Mouse (Mus musculus) mesoderm, embryonic 11.5 days (tissue): Measurements from ENCODE around the gene Bdh1.
A peak's percentile ranks its signal among the peaks of the same experiment; 100 is the strongest.
"Not testable (repeated sequence)": the region's sequence is repeated elsewhere in the genome, so short reads cannot be mapped to it uniquely, and the experiment has no call there.

Source experiments
- DNase-seq: peaks from one replicate; pipeline ENCODE4 v3.0.0-alpha.2; 2012; ENCODE audit warnings: low read depth, low spot score

The Bdh1 gene

DNA sequence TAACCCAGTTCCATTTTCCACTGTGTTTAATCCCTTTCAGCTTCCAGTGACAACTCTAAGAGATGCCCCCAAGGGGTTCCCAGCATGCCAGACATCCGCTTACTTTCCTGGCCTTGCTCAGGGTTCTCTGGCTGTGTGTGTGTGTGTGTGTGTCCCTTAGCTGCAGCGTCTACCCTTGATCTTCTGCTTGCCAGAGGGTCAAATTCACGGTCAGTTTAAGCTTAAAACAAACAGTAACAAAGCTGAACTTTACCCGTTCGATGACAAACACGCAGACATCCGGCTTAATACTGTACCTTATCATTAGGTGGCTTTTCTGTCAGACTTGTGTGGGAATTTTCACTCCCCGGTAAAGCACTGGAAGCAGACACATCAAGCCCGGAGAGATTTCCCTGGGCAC is at the start of gene Bdh1:
Gene Bdh1, plus strand, starts transcription at position 281 of the 400 bp plus-strand sequence.
- DNase-seq, result no peak

DNA sequence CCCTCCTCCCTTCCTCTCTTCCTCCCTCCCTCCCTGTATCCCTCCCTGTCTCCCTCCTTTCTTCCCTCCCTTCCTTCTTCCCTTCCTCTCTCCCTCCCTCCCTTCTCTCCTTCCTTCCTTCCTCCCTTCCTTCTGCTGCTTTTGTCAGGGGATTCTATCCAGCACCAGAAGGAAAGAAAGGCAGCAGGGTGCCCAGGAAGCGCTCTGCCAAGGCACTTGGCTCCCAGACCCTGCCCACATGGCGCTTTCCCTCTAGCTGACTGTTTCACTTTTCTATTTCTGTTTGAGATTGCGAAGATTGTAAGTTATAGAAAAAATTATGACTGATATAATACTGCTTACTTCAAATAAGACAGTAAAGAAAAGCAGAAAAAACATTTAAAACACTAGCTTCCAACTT is 49.8 kb upstream of the Bdh1 start:
- not testable (repeated sequence) for DNase-seq

DNA sequence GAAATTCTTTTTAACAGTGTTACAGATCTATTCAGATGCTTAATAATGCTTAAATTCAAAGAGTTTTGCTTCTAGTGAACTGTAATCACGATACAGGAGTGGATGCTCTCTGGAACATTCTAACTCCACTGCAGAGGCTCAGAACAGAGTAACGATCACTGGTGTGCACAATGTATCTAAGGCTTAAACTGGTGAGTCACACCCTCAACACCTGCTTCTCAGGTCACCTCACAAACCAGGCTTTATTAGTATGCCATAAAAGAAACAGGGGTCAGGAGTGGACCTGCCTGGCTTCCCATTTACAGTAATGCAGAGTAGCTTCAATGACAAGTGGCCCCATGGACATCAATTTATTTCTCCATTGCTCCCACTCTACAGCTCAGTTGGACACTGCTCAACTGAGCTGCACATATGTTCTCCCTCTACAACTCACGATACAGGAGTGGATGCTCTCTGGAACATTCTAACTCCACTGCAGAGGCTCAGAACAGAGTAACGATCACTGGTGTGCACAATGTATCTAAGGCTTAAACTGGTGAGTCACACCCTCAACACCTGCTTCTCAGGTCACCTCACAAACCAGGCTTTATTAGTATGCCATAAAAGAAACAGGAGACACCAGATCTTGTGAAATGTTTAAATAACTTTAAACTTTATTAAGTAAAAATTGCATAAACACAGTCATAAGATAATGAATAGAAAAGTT is 46.0 kb upstream of the Bdh1 start:
- not testable (repeated sequence) for DNase-seq

DNA sequence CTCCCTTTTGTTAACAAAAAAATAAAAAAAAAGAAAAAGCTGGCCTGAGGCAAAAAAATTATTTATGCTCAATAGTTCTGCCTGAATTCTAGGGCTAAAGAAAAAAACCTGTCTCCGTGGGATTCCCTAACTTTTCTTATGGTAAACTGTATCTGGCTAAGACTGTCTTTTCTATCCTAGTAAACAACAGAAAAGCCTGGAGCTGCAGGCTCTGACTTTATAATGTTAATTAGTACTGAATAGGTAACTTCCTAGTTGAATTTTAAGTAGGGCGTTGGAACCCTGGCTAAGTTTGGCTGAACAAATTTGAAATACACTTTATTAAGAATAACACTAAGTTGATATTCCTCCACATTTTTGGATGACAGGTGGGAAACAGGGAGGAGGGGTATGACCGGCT is 33.8 kb upstream of the Bdh1 start:
- not testable (repeated sequence) for DNase-seq

DNA sequence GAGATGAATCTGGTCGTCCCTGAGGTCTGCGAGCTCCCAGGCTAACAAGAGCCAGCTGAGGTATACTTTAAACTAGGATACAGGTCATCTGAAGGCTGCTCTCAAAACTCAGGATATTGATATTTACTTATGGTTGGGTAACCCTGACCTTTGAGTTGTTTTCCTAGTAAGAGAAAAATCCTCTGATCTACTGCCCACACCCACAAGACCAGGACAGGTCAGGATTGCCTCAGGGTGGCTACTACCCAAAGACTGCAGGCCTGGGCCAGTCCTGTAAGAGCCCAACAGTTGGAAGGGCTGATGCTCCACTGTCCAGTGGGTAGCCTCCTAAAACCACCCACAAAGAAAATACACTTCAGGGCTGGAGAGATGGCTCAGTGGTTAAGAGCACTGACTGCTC is 22.8 kb upstream of the Bdh1 start:
- DNase-seq, result no peak

DNA sequence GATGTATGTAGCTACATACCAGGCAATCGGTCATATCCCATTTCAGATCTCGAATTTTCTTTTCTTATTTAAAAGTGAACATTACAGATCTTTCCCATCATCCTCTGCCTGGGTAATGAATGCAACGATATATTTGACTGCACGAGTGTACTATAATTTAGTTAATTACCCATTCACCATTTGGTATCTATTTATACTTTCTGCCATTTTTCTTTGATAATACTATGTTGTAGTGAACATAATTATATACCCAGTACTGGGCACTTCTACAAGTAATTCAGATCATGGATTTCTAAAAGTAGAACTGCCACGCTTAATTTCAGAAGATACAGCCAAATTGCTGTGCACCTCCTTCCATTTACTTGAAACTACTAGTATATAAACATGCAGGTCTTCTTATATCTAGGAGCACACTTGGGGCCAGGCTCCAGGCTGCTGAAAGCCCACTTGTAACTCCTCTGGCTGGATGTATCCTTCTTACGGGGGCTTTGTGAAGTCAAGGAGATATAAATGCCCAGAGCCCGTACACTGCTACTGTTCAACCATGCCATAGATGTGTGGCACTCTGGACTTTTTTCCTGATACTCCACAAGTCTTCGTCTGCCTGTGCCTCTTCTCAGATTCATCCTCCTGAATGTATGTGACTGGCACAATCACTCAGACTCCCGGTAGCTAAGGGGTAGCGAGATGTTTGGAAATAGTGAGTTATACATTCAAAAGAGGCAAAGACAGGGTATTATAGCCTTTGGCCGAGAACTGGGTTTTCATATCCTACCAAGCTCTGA is 21.0 kb upstream of the Bdh1 start:
- no peak for DNase-seq

DNA sequence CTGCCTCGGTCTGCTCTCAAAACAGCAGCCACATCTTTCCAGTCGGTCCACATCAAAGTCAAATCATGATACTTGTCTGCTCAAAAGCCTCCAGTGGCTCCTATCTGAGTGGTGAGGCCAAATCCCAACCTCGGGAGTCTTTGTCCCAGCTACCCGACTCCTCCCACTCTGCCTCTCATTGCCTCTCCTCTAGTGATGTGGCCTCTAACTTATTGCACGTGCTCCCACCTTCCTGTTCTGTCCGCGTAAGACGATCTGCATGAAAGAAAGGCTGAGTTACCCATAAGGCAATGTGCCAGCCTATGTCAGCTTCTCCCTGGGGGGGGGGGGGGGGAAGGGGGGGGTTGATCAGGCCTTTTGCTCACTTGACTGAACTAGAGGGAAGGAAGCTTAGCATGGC is 20.0 kb upstream of the Bdh1 start:
- DNase-seq, result no peak

DNA sequence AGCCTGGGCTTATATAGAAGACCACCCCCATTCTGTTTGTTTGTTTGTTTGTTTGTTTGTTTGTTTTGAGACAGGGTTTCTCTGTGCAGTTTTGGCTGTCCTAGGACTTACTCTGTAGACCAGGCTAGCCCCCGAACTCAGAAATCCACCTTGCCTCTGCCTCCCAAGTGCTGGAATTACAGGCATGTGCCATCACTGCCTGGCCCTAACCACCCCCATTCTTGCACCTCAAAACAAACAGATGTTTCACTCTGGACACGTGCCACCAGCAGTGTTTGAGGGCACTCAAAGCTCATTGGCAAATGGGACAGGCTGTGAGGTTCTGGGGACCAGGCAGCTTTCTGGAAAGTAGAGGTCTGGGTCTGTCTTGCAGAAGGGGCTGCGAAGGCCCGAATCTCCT is 18.1 kb upstream of the Bdh1 start:
- DNase-seq, result no peak

DNA sequence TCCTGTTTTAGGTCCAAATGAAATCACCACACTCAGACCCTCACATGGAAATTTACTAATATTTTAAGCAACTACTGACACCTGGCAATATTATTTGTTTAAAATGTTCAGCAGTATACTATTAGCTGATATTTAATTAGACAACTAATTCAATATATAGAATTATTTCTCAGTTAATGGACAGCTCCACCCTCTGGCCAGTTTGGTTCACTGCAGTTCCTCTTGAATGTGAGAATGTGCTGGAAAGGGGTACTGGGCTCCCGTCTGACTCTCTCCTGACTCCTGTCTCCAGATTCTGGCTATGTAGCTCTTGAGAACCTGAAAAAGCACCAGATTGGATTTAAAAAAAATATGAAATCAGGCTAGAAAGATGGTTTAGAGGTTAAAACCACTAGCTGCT is 17.0 kb upstream of the Bdh1 start:
- no peak for DNase-seq

DNA sequence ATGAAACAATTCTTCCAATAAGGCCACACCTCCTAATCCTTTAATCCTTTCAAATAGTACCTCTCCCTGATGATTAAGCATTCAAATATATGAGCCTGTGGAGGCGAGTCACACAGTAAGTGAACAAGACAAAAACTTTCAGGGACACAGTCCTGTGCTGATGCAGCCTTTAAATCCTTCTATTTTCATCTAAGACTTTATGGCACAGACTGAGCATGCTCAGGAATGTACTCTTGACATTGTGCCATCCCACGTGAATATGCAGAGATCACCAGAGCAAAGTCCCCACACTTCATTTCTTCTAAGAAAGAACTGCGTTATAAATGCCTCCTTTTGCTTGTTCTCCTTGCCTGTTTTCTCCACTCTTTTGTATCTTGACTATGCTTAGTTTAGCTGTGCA is 14.2 kb upstream of the Bdh1 start:
- DNase-seq, result no peak

DNA sequence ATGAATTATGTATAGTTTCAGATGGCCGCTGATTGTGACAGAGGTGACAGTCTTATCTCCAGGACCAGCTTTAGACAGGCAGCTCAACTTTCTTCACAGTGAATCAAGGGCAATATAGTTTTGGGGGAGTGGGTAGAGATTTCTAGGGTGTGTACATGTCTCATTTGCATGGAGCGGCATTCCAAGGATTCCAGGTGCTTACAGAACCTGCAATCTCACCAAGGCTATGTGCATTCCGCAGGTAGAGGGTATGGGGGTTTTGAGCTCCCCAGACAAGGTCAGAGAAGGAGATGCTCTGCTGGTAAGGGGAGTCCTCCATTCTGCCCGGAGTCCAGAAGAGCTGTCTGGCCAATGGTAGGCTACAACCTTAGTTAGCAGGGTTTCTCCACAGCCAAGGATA is 11.1 kb upstream of the Bdh1 start:
- DNase-seq, result no peak

DNA sequence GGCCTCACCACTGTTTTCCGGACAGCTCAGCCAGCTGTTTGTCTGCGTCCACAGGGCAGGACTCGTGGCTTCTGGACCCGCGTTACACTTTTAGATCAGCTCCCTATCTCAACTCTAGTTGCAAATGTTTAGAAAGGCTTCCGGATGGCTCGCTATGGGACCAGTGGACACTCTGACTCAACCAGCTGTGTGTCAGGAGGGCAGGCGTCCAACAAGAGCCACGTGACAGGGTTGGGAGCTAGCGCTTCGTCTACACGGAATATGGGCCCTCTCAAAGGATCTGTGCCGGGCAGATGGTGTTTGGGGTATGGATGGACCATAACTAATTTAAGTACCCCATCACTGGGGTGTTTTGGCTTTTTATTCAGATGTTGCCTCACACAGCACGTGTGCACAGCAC is 9.8 kb upstream of the Bdh1 start:
- DNase-seq, result no peak

DNA sequence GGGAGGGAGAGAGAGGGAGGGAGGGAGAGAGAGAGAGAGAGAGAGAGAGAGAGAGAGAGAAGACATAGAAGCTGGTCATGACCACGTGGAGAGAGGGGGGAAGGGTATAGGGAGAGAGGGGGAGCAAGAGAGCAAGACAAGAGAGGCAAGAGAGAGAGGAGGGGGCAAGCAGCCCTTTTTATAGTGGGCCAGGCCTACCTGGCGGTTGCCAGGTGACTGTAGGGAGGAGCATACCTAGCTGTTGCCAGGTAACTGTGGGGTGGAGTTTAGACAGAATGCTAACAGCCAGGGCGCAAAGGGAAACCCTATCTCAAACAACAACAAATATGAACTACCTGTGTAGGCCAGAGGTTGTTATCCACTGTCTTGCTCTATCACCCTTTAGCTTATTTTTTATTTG is 8.3 kb upstream of the Bdh1 start:
- no peak for DNase-seq

DNA sequence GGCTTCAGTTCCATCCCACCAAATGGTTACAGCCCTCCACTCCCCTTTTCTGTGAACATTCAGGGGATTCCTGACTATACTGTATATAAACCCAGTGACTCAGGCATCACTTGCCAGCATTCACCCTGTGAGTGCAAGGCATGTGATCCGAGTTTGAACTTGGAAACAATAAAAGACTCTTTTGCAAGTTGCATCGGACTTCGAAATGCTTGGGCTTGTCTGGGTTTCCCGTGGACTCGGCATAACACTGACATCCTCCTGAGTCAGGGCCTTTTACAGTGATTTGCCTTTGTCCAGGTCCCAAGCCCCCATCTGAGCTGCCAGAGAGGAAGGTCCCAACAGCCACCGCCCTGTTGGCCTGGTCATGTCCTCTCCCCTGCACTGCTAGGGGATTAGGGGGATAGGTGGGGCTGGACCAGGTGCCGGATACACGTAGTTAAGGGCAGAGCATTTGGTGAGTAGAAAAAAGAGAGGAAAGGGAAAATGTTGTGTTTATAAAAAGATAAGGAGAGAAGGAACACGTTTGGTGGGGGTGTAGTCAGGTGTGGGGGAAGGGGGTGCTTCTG is 6.1 kb upstream of the Bdh1 start:
- DNase-seq, result no peak

DNA sequence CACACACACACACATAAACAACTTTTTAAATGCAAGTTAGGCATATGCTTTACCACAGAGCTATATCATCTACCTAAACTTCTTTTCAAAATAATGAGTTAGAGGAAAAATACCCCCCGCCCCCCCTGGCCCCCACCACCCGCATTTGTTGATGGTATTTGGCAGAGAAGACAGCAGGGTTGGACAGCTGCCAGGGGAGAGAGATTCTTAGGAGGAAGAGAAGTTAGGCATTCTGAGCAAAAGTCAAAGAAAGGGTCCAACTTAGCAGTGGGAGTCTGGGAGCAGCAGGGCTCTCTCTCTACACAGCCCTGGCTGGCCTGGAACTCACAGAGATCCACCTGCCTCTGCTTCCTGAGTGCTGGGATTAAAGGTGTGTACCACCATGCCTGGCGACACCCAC is 3.4 kb upstream of the Bdh1 start:
- DNase-seq, result no peak

DNA sequence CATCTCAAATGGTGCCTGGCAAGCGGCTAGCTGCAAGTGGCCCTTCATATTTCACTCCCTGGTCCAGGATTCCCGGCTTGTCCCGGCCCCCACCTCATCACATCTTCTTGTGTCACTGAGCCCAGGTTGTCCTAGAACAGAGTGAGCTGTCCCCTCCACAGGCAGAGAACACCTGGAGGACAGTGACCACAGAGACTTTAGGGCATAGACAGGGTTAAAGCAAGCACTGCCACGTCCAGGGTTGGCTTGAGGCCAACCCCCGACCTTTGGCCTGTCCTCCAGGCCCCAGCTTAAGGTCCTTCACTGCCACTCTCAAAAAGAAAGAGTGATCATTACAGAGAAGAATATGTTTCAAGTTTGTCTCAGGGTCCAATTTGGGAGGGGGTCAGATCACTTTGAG is 2.6 kb upstream of the Bdh1 start:
- no peak for DNase-seq

DNA sequence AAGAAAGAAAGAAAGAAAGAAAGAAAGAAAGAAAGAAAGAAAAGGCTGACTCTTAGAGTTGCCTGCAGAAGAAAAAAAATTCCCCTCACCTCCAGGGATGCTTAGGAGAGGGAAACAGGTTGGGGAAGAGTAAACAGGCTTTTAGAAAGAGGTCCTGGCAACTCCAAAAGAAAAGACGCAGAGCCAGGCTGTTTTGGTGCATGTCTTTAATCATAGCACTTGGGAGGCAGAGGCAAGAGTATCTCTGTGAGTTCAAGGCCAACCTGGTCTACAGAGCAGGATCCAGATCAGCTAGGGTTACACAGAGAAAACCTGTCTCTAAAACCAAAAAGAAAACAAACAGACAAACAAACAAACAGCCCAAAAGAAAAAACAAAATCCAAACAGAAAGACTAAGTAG is 642 bp downstream of the Bdh1 start:
- DNase-seq, result no peak

DNA sequence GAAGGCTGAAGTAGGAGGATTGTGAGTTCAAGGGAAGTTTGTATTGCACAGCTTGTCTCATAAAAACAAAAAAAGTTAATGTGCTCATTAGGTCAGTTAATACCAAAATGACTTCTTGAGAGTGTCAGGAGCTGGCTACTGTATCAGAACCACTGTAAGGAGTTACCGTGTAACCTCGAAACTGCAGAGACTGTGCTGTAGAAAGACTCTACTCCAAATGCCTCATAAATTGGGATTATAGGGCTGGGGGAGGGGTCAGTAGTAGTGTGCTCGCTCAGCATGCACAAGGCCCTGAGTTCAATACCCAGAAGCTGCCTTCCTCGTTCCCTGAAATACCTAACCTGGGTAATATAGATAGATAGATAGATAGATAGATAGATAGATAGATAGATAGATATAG is 1.3 kb downstream of the Bdh1 start:
- DNase-seq, result no peak

DNA sequence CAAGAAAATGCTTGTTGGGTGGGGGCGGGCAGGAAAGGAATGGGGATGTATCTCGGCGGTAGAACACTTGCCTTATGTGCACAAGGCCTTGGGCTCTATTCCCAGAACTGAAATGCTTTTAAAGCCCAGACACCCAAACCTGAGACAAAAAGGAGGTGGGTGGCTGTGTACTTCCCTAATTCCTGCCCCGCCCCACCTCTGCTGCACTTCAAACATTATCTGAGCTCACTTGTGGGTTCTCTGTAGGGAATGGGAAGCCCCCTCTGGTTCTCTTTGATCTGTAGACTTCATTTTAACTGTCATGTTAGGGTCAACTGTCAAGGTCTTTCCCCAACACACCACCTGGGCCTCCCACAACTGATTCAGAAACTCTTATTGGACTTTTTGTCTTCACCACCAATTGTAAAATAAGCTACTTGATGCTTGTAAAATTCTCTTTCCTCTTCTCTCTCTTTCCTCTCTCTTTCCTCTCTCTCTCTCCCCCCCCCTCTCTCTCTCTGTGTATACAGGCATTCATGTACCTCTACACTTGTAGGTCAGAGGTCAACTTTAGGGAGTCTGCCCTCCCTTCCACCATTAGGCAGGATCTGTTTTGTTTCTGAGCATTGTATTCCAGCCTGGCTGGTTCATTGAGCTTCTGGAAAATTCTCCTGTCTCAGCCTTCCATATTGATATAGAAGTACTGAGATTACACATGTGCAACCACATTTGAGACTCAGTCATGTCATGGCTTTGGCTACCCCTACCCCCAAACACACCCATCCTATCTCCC is 2.5 kb downstream of the Bdh1 start:
- DNase-seq, result no peak

DNA sequence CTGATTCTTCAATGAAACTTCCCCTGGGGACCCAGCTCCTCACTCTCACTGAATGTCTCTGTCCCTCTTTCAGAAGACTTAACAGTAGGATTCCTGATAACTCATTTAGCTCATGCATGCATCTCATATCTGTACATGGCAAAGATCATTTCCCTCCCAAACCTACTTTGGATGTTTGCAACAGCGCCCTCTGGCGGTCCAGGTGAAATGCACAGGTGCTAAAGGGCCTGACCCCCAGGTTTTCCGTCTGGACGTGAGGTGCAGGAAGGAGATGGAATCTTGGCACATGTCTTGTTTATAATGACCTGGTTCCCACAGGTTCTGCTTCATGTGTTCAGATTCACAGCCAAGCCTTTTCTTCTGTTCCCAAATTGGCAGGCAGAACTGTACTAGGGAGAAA is 3.4 kb downstream of the Bdh1 start:
- DNase-seq, result peak; percentile 75

DNA sequence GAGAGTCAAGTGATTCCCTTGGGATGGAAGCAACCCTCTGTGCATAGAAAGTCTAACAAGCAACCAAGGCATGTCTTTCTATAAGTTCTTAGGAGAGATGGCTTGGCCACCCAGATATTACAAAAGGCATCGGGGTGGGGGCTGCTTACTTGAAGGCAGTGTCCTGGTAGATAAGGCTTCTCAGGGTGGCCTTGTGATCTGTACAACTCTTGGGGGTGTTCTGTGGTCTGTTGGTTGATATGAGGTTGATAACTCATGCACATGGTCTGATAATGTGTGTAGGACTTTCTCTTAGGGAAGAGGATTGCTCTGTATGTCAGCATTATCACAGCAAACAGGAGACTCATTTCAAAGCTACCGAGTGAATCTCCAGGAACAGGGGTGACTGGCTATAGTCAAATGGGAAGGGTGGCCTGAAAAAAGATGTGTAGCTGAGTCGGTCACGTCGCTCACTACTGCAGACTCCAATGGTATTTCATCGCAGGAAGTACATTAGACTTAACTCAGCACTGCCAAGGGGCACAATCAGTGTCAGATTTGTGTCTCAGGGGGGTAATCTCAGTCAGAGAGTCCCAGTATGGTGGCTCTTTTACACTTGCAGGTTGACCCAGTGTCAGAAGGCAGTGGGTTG is 4.5 kb downstream of the Bdh1 start:
- no peak for DNase-seq

DNA sequence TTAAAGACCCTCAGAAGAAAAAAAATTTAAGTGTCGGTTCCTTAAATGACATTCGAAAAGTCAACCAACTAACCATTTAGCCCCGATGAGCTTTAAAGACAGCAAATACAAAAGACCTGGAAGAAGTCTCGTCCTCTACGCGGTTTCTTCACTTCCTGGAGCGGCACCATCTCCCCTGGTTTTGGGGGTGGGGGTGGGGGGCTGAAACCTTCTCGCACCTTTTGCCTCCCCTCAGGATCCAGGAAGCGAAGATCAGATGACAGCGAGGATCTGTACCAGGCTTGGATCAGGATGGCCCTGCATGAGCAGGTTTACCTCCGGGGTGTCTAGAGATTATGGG is 6.2 kb downstream of the Bdh1 start:
- no peak for DNase-seq
